Mouse (Mus musculus): ENCODE results near the gene Cyba.

- TF ChIP-seq POLR2A (IDR thresholded peaks at IDR 0.05; ENCODE audit: insufficient read depth, low read depth, low read length) (no peak), CTCF (IDR thresholded peaks at IDR 0.05) (no peak), EP300 (IDR thresholded peaks at IDR 0.05; ENCODE audit: insufficient read depth, low read depth, low read length) (no peak)
Measured at GRCm38 (mm10) chr8:122423217-122423616, 9.5 kb downstream of the Cyba start.
